Mouse (Mus musculus) heart, adult 9 months (tissue): ENCODE results near the gene Rgs16.
A peak's percentile ranks its signal among the peaks of the same experiment; 100 is the strongest.

ENCODE experiments used
- DNase-seq, 2 experiments: peaks; one replicate each; pipeline ENCODE4 v3.0.0; 2022; ENCODE audit warnings: low spot score in 2 of 2

The Rgs16 gene

DNA sequence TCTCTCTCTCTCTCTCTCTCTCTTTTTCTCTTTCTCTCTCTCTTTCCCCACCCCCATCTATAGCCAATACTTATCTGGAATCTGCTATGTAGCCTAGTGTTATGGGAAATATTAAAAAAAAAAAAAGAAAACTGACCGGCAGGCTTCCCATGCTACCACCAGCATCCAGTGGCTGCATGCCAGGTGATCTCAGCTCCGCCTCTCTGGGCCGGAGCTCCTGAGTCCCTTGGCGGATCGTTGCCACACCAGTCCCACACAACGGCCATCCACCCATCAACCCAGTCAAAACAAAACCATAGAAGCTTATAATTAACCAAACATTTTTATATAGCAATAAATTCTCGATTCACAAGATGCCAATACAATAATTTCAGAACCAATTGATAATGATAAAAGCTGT lies 19.2 kb upstream of the Rgs16 start:
- DNase-seq, result no peak

DNA sequence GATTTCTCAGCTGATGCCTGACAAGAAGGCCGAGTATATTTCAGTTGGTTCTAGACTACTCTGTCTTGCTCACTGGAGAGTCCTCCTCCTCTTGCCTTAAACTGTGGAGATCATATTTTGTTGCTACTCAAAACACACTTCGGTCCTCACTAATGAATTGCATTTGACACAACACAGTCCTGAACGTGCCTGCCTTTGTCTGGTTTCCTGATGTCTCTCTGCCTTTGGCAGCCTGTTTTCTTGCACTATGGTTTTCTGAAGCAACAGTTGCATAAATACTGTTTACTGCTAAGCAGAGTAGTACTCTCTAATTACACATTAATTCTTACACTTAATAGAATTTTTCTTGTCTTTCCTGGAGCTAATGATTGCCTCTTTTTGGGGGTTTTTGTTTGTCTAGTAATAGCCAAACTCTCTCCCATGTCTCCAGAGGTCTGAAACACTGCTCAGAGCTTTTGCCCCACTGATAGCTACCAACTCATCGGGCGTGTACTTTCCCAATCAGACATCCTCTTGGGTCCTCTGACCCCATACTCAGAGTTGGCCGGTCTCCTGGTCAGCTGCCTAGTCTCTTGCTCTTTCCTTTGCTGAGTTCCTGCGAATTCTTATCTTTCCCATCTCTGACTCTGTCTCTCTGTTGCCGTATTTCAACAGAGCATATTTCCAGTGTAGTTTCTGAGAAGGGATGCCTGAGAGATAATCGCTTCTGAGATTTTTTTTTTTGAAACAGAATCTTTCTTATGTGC lies 18.4 kb upstream of the Rgs16 start:
- DNase-seq, result no peak

DNA sequence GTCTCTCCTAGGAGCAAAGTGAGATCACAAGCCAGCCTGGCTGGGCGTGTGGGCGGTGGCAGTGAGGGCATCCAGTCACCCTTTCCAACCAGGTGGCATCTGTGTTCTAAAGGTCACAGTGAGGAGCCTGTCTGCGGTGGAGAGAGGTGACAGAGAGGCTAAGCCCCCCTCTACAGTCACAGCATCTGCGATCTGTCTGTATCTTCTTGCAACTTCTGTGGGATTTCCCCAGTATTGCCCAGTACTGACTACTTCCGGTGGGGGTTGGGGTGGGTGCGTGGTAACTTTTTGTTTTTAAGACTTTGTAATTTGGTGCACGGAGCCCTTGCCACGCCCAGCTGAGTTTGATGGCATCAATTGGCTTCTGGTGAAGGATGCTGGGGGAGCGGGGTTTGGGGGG lies 16.7 kb upstream of the Rgs16 start:
- no peak for DNase-seq

DNA sequence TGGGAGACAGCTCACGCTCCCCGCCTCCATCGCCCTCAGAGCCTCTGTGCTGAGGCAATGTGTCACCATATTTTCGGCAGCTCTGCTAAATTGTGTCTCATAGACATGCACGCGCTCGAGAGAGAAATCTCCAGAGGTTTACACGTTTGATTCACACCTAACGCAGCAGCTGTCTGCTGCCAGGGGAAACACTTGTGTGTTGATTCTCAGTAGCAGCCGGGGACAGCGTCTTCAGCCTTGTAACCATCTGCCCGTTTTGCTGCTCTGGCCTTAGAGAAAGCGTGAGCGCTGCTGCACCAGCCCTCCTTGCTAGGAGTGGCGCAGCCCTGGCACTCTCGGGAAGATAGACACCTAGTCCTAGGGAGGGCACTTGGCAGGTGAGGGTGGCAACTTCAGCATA lies 13.5 kb upstream of the Rgs16 start:
- no peak for DNase-seq

DNA sequence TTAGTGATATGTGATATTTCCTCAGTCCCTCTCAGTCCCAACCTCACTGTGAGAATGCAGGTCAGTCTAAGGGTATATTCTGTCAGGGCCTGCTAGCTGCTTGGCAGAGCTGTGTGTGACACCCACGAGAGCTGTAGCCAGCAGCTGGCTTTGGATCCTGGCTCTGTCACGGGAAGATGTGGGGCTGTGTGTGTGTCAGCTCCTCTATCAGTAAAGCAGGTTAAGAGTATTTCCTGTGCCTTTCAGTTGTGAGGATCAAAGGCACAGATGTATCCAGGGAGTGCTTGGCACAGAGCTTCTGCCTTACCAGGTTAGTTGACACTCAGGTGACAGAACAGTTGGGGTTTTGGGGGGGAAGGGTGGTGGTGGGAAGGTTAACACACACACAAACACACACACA lies 10.3 kb upstream of the Rgs16 start:
- no peak for DNase-seq

DNA sequence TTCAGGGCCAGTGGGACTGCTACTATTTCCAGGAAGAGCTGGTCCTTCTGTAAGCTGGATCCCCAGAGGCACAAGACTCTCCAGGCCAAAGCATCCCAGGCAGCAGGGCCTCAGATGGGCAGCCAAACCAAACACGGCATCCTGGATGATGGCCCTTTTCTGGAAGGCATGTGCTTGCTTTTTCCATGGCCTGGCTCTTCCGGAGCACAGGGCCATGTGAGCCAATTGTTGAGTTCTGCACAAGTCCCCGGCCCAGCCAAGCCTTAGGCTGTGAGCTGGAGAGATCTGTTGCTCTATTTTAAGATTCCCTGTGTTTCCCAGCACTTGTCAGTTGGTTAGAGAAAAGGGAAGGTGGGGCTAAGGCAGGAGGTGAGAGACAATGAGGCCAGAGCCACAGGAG lies 9.5 kb upstream of the Rgs16 start:
- peak; percentile 84 to 86 for DNase-seq

DNA sequence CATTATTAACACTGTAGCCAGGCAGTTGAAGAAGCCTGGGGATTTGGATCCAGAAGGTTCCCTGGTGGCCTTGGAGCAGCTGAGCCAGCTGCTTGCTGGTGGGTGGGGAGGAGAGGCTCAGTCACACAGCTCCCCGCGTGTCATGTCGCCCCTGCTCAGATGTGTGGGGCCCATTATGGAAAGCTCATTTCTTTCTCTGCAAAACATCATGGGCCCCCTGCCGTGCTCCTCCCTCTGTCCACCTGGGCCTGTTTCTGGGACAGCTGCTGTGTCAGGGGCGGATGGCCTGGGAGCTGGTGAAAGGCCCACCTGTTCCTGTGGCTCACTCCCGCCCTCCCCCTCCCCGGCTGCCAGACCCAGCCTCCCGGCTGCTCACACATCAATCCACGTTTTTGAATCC lies 7.0 kb upstream of the Rgs16 start:
- DNase-seq, result no peak

DNA sequence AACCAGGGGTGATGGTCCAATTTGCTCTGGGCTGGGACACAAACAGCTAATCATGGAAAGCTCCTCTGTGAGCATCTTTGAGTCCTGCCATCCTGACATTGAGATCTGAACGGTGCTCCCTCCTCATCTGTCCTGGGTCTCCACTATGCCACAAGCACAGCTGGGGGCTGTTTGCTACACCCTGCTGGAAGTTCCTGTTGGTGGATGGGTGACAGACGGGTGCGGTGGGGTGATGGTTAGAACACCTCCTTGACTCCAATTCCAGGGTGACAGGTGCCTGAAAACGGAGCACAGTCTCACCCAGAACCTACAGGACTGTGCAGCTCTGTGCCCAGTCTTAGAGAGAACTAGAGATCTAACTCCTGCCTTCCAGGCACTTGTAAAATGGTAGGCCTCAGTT lies 5.3 kb upstream of the Rgs16 start:
- DNase-seq, result no peak

DNA sequence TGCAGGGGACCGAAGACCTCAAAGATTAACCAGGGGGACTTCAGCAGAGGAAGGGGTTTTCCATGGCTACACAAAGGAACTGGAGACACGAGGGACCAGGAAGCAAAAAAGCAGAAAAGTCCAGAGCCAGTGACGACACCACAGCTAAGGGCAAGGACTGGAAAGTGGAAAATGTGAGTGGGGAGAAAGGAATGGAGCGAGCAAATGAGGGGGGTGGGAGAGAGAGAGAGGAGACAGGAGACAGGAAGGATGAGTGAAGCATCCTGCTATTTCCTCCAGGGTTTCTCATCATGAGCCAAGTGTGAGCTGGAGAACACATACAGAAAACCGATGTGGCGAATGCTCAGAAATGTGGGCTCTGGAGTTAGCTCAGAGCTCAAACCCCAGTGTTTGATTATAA lies 4.1 kb upstream of the Rgs16 start:
- no peak for DNase-seq

DNA sequence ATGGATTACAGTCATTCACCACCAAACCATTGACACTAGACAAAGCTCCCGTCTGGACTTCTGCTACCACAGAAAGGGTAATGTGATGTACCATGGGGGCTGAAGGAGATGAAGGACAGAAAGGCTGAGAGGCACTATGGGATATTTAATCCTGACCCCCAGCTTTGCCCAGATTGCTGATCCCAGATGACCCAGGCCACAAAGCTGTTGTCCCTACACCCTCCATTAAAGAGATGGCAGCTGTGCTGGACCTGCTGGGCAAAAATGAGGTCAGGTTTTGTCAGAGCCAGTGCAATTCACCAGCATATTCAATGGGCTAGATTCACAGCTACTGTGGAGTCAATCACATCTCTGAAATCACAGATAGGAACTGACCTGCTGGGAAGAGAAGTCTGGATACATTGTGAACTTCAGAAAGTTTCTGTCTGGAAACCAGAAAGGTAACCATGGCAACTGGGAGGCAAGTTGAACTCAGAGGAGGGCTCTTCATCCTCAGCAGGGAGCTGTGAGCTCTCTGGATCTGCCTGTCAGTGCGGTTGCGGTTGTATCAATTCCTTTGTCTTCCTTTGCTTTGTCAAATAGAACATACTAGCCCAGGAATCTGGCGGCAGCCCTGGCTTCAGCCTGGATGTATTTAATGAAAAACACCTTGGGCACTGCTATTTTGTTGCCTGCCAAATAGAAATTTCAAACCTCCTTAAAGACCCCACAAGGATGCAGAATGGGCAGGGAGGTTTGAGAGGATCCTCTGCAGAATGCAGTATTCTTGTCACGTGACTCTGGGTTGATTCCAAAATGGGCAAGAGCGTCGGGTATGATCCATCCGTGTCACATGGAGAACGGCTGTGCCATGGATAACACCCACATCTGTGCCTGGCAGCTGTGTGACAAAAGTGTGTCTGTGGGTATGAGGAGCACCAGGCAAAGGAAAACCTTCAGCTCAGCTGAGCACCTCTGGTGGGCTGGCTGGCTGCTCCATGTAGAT lies 2.8 kb upstream of the Rgs16 start:
- no peak for DNase-seq

DNA sequence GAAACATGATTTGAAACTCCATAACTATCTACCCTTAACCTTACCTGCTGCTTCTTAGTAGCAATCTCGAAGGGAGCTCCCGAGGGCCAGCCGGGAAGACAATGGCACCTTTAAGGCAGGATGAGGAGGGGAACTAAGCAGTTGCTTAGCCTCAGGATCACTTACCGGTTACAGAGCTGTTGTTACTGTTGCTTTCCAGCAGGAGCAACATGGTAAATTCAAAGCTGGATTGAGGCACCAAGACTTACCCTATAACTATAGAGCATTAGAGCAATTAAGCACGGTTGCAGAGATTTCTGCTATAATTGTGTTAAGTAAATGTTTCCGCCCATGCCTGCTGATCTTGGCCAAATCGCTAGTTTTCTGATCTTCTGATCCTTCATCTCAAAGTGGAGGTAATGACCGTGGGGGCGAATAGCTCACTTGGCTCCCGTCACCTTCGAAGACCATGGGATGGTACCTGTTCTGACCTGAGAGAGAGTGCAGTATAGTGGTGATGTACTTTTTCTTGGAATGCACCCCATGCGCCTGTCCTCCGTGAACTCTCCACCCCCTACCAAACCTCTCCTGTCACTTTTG lies 623 bp upstream of the Rgs16 start:
- DNase-seq, result no peak

DNA sequence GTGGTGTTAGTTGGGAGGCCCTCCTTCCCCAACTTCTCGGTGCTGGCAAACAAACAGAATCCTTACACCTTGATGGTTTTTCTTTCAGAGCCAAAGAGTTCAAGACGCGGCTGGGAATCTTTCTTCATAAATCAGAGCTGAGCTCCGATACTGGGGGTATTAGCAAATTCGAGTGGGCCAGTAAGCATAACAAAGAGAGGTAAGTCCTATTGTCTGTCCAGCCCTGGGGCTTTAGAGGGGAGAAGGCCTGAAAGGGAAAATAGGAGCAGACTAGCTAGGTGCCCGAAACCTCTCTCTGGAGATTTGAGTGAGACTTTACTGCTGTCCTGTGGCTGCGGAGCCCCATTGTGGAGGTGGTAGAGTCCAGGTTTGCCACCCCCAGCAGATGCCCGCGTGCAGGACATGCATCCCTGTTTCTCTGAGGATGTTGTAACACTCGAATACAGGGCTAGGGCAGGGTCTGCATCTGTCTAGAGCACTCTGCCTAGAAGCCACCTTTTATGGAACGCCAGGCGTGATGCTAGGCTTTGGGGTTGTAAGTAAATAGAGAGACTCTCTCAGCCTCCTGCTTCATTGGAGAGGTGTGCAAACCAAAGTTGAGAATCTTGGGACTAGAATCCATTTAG lies 739 bp downstream of the Rgs16 start:
- no peak for DNase-seq

DNA sequence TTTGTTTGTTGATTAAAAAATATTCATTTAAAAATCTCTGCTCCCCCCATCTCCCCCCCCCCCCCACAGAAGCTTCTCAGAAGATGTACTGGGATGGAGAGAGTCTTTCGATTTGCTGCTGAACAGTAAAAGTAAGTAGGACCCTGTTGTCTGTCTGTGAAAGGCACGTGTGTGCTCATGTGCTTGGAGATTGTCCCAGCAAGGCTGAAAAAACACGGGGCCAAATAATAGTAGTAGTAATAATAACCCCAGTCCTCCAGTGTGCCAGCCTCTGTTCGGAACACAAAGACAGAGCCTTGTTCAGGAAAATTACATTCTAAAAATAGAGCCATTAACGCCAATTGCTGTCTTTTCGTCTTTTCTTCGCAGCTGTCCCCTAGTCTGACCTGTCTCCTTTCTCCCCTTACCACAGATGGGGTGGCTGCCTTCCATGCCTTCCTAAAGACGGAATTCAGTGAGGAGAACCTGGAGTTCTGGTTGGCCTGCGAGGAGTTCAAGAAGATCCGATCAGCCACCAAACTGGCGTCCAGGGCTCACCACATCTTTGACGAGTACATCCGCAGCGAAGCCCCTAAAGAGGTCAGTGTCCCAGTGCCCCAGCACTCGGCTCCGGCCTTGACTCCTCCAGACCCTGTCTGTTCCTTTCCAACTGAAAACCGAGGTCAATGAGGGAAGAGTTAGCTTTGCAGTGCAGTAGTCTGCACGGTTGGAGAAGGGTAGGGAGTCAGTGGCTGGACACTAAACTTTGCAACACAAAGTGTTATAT lies 1.6 kb downstream of the Rgs16 start:
- no peak for DNase-seq

DNA sequence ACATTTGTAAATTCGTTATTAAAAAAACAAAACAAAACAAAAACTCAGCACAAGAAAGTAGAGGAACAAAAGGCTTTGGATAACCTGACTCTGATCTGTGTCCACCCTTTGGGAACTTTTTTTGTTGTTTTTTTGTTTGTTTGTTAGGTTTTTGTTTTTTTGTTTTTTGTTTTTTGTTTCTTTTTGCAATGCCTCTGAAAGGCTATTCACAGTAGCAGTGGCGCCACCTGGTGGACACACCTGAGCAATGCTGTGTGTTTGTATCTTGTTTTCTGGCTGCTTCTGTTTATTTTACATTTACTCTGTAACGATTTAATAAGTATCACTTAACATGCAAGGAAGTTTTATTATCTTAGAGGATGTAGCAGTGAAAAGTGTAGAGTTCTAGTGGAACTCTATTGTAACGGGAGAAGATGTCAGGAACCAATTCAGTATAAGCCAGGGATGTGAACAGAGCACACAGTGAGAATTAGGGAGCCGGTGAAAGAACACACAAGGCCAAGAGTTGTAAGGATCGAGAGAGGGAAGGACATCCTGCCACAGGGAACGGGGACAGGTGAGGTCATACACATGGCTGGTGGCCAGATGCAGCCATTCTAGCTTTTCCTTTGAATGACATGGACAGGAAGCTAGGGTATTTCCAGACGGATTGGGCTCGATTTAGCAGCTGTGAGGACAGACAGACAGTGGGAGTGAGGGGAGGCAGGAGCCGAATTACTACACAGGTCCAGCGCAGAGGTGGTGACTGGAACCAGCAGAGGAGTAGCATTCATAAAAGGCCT lies 2.4 kb downstream of the Rgs16 start:
- peak in 1 of 2 experiments; percentile 68 for DNase-seq

DNA sequence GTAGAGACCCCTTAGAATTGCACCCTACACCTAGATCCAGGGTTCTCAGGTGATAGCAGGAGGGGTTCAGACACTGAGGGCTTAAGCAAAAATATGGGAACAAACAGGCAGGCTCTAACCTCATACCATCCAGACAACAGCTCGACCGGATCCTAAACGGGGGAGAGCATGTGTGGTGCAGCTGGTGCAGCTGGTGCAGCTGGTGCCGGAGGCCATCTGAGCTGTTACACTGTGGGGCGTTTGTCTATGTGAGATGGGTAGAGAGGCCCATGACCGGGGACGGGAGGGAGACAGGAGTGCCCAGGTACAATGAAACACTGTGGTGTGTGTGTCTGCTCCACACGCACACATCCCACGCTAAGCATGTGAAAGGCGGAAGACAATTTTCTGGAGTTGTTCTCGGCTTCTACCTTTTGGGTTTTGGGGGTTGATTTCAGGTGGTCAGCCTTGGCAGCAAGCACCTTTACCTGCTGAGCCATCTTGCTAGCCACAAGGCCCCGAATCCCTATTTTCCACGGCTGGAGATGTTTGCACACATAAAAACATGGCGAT lies 6.0 kb downstream of the Rgs16 start:
- no peak for DNase-seq

DNA sequence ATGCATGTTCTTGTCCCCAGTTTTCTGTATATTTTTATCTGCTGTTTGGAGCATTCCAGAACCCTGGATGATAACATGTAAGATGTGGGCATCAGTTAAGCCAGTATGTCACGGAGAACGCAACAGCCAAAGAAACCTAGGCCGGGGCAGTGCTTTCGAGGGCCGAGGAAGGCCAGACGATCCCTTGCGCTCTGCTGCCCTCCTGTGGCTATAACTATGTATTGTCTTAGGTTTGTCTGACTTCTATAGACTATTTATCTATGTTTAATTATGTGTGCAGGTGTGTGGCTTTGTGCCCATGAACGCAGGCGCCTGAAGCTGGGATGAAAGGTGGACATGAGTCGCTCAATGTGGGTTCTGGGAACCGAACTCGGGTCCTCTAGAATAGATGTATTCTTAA lies 6.6 kb downstream of the Rgs16 start:
- DNase-seq, result peak; percentile 37 to 65

DNA sequence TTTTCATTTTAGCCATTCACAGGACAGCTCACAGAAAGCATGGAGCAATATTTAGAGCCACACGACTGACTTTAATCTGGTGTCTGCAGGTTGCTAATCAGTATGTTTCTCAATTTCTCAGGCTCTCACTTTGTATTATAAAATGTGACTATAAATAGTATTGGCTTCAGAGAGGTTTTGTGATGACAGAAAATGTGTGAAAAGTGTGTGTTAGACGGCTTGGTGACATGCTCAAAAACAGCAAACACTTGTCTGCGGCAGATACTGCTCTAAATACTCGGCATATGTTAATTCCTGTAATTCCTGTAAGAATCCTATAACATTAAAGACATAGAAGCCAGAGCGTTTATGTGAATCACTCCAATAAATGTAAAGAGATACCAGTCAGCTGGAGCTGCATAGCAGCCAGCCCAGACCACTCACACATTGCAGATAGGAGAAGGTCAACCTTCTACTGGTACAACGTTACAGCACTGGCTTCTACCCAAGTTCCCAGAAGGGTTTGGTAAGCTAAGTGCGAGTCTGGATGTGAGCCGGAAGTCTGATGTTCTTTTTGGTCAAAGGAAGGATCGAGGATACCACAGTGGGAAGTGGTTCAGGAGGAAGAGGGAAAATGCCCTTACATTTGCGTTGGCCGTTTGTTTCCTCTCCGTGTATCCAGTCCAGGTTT lies 7.8 kb downstream of the Rgs16 start:
- no peak for DNase-seq

DNA sequence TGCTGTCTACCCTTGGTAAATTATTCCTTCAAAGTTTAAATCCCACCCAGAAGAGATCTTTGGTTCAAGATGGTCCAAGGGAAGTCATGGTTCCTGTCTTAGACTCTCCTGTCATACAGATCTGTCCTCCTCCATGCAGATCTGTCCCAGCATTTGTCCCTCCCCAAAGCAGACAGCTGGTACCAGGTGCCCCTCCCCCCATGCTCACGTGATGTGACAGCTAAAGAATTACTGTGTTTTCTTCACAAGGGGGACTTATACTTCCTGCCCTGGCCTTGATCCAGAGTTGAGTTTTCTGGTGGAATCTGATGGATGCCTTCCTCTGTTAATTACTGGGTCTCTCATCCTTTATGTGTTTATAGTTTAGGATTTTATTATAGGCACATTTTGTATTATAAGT lies 8.4 kb downstream of the Rgs16 start:
- no peak for DNase-seq

DNA sequence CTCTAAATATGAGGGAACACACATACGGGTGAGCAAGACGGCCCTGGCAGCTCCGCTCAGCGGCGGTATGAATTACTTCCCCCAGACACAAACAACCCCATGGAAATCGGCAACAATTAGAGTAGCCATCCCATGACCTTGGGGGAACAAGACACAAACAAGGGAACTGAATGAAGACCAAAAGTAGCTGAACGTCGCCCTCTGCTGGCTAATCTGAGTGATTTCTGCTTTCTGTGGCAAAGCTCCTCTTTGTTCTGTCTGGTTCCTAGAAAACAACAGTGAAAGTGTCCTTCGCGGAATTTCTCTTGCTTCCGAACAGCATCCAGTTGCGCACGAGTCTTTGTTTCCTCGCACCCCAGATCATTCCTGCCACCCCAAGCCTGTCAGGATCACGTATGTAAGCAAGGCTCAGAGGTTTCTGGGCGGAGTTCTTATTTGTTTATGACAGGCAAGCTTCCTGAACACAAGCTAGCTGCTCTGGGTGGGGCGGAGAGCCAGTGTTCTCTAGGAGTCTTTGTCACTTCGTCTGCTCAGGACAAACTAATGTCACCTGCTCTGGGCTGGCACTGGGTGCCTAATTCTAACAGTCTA lies 9.2 kb downstream of the Rgs16 start, which contains the start of gene Rnasel:
Gene Rnasel, plus strand, starts transcription at position 216 of the 591 bp plus-strand sequence.
- peak; percentile 60 to 68 for DNase-seq
